Mouse (Mus musculus): ENCODE data around the gene Olfr815.

DNA sequence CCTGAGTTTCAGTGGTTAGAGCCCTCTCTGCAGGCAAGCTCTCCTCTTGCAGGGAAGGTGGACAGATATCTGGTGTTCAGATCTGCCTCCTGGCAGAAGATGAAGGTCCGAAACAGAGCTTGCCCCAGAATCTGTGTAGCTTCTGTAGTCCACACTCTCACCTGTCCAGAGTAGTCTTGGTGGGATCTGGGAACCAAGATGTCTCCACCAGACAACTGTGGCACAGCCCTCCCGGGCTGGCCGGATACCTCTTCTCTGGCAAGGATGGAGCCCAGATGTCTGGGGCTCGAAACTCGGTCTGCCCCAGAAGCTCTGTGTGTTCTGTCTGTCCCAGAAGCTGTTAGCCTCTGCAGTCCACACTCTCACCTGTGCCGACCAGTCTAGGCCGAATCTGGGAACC lies 19.7 kb downstream of the Olfr815 start:
- TF ChIP-seq CTCF (IDR thresholded peaks at IDR 0.05; ENCODE audit: control insufficient read depth, insufficient read depth, low read length): no peak
- TF ChIP-seq POLR2A (IDR thresholded peaks at IDR 0.05; ENCODE audit: borderline replicate concordance, control insufficient read depth, low read depth, low read length): no peak
